Mouse (Mus musculus): Measurements from ENCODE around the gene Gcc1. TPM values are rescaled to one million over a fixed set of nuclear protein-coding genes. Genes with fewer than 3 reads are reported as not detected.

Gene Gcc1
- total and polyA plus RNA-seq, 3 experiments: 4.4 to 7.4 (median 7.2) TPM

GRCm38 (mm10) chr6:28385169-28385568 is 43.0 kb downstream of the Gcc1 start:
- in situ Hi-C loops (cut with MboI; ENCODE audit: low pct_ligation_motif_present, low pct_unique_long_range_greater_than_20kb, low sequenced_read_pairs): loop anchor here (25.0 kb wide), 1 partner anchor 723 kb away; no protein-coding TSS in a partner anchor
- Histone ChIP-seq H3K4me3 (replicated peaks in 1 of 3; ENCODE audit: low read depth in 2 of 3, low read length in 2 of 3, poor library complexity in 1 of 3) (no peak overlapping the region), H3K79me2 (replicated peaks; ENCODE audit: control insufficient read depth, extremely low read depth, insufficient read depth, poor library complexity, severe bottlenecking) (no peaks in the 10 kb centered on the region), H3K4me2 (ENCODE audit: insufficient read depth, low read depth, poor library complexity, severe bottlenecking) (no peak overlapping the region), H3K4me1 (ENCODE audit: control insufficient read depth in 1 of 2, insufficient read depth in 2 of 2) (no peaks in the 10 kb centered on the region), H3K9me3 (replicated peaks; ENCODE audit: low read length) (no peaks in the 10 kb centered on the region), H3K27ac (ENCODE audit: insufficient read depth, low read depth) (no peak overlapping the region), H3K9ac (ENCODE audit: insufficient read depth, low read depth) (no peak overlapping the region), H3K27me3 (replicated peaks) (no peaks in the 10 kb centered on the region), H3K36me3 (replicated peaks in 1 of 2; ENCODE audit: control insufficient read depth in 1 of 2, insufficient read depth in 1 of 2, low read length in 1 of 2) (no peaks in the 10 kb centered on the region)
- TF ChIP-seq UBTF (IDR thresholded peaks at IDR 0.05; ENCODE audit: low read depth, low read length) (no peak), SIN3A (IDR thresholded peaks at IDR 0.05; ENCODE audit: low read length) (no peak), MAFK (IDR thresholded peaks at IDR 0.05; ENCODE audit: insufficient replicate concordance, low read length) (no peak), E2F4 (IDR thresholded peaks at IDR 0.05; ENCODE audit: insufficient replicate concordance, low read depth, low read length) (no peak), TCF12 (IDR thresholded peaks at IDR 0.05; ENCODE audit: low read depth, low read length) (no peak), CHD1 (IDR thresholded peaks at IDR 0.05; ENCODE audit: low read depth, low read length) (no peak), RCOR1 (conservative IDR thresholded peaks at IDR 0.05; ENCODE audit: low read depth, low read length) (no peak), TBP (conservative IDR thresholded peaks at IDR 0.05; ENCODE audit: low read depth, low read length) (no peak), IRF4 (IDR thresholded peaks at IDR 0.05; ENCODE audit: low read depth, low read length) (no peak), HCFC1 (IDR thresholded peaks at IDR 0.05; ENCODE audit: low read depth, low read length) (no peak), ZC3H11A (IDR thresholded peaks at IDR 0.05; ENCODE audit: low read depth, low read length) (no peak), ZNF384 (IDR thresholded peaks at IDR 0.05; ENCODE audit: low read depth, low read length) (no peak), NRF1 (IDR thresholded peaks at IDR 0.05; ENCODE audit: low read depth, low read length) (no peak), JUND (conservative IDR thresholded peaks at IDR 0.05; ENCODE audit: low read depth, low read length) (no peak), USF2 (conservative IDR thresholded peaks at IDR 0.05; ENCODE audit: low read depth, low read length) (no peak), USF1 (IDR thresholded peaks at IDR 0.05; ENCODE audit: low read depth, low read length) (no peak)
- dilution Hi-C loops (cut with MboI; ENCODE audit: extremely low pct_ligation_motif_present, extremely low pct_unique_long_range_greater_than_20kb, low sequenced_read_pairs): no loop called here
- no peak for DNase-seq (ENCODE audit: extremely low read depth)

GRCm38 (mm10) chr6:28381983-28382382 is 46.2 kb downstream of the Gcc1 start:
- TF ChIP-seq CTCF (conservative IDR thresholded peaks at IDR 0.05 in 1 of 2, IDR thresholded peaks at IDR 0.05 in 1 of 2; ENCODE audit: low read depth in 2 of 2, low read length in 2 of 2) (peak in 1 of 2 experiments; percentile 65; a peak in 2 of 4 replicates), NRF1 (IDR thresholded peaks at IDR 0.05; ENCODE audit: low read depth, low read length) (no peak), RAD21 (IDR thresholded peaks at IDR 0.05; ENCODE audit: low read depth, low read length) (peak; percentile 70), SMC3 (IDR thresholded peaks at IDR 0.05; ENCODE audit: low read depth, low read length) (peak; percentile 57)
- no peak overlapping the region for H3K4me2 ChIP-seq (ENCODE audit: insufficient read depth, low read depth, poor library complexity, severe bottlenecking)
- DNase-seq (ENCODE audit: extremely low read depth): peak; percentile 11
- H3K36me3 ChIP-seq (replicated peaks in 1 of 2; ENCODE audit: control insufficient read depth in 1 of 2, insufficient read depth in 1 of 2, low read length in 1 of 2): no peaks in the 10 kb centered on the region
- dilution Hi-C loops (cut with MboI; ENCODE audit: extremely low pct_ligation_motif_present, extremely low pct_unique_long_range_greater_than_20kb, low sequenced_read_pairs): no loop called here
- no peaks in the 10 kb centered on the region for H3K79me2 ChIP-seq (replicated peaks; ENCODE audit: control insufficient read depth, extremely low read depth, insufficient read depth, poor library complexity, severe bottlenecking)
- H3K4me1 ChIP-seq (ENCODE audit: control insufficient read depth in 1 of 2, insufficient read depth in 2 of 2): no peaks in the 10 kb centered on the region
- H3K27ac ChIP-seq (ENCODE audit: insufficient read depth, low read depth): no peak overlapping the region
- no peak overlapping the region for H3K4me3 ChIP-seq (replicated peaks in 1 of 3; ENCODE audit: low read depth in 2 of 3, low read length in 2 of 3, poor library complexity in 1 of 3)
- in situ Hi-C loops (cut with MboI; ENCODE audit: low pct_ligation_motif_present, low pct_unique_long_range_greater_than_20kb, low sequenced_read_pairs): loop anchor here (25.0 kb wide), 1 partner anchor 720 kb away; no protein-coding TSS in a partner anchor
- H3K9ac ChIP-seq (ENCODE audit: insufficient read depth, low read depth): no peak overlapping the region
- H3K9me3 ChIP-seq (replicated peaks; ENCODE audit: low read length): no peaks in the 10 kb centered on the region
- H3K27me3 ChIP-seq (replicated peaks): no peaks in the 10 kb centered on the region

Measured in CH12.LX (cell line).